Mouse (Mus musculus): ENCODE results near the gene 6030468B19Rik. TPM values are rescaled to one million over a fixed set of nuclear protein-coding genes. Genes with fewer than 3 reads are reported as not detected.

6030468B19Rik gene
- total RNA-seq, 1 experiment from 2014 or later, result not detected

Other genes starting within 250 kb of the 6030468B19Rik start
- gene Tnrc6c, start 143.4 kb upstream of the 6030468B19Rik start, total RNA-seq (2021), result 24.1 and 29.4 TPM in 2 replicates
- gene Tmc8, start 15.6 kb upstream of the 6030468B19Rik start, total RNA-seq (2021), result 3.1 and 4.6 TPM in 2 replicates
- gene Tmc6, start 15.5 kb upstream of the 6030468B19Rik start, total RNA-seq (2021), result 31.9 and 43.5 TPM in 2 replicates
- gene Gm20708, start 12.0 kb downstream of the 6030468B19Rik start, total RNA-seq (2021), result 1.00 and 1.8 TPM in 2 replicates
- gene Syngr2, start 12.0 kb downstream of the 6030468B19Rik start, total RNA-seq (2021), result 98.3 and 108 TPM in 2 replicates
- 10.1 and 13.2 TPM in 2 replicates for gene Afmid, start 28.3 kb downstream of the 6030468B19Rik start, total RNA-seq (2021)
- gene Tk1, start 28.4 kb downstream of the 6030468B19Rik start, total RNA-seq (2021), result 14.3 and 18.4 TPM in 2 replicates
- 5.2 and 8.5 TPM in 2 replicates for gene Birc5, start 51.6 kb downstream of the 6030468B19Rik start, total RNA-seq (2021)
- not detected in 2 replicates for gene Tmem235, start 63.1 kb downstream of the 6030468B19Rik start, total RNA-seq (2021)
- 14.8 and 16.7 TPM in 2 replicates for gene Tha1, start 75.8 kb downstream of the 6030468B19Rik start, total RNA-seq (2021)
- 8.8 and 9.0 TPM in 2 replicates for gene Socs3, start 172.4 kb downstream of the 6030468B19Rik start, total RNA-seq (2021)
- 58.9 and 60.0 TPM in 2 replicates for gene Pgs1, start 188.6 kb downstream of the 6030468B19Rik start, total RNA-seq (2021)